Mouse (Mus musculus): ENCODE data around the gene Izumo1.

- no peak for TF ChIP-seq CTCF (IDR thresholded peaks at IDR 0.05; ENCODE audit: low read depth, low read length)
- TF ChIP-seq POLR2A (IDR thresholded peaks at IDR 0.05; ENCODE audit: borderline replicate concordance, low read depth, low read length) = no peak
These were observed 23.4 kb downstream of the Izumo1 start for GRCm38 (mm10) chr7:45644872-45645590.

Data from bone marrow macrophage, adult 2 months (primary cell).